Mouse (Mus musculus) CD4-positive, CD25-positive, alpha-beta regulatory T cell, adult 2 months (primary cell): ENCODE measurements around the gene Hebp1.

ENCODE experiments used
- DNase-seq: peaks from one replicate; pipeline ENCODE4 v3.0.0-alpha.2; 2012; ENCODE audit warnings: low read depth, low spot score

Gene Hebp1

DNA sequence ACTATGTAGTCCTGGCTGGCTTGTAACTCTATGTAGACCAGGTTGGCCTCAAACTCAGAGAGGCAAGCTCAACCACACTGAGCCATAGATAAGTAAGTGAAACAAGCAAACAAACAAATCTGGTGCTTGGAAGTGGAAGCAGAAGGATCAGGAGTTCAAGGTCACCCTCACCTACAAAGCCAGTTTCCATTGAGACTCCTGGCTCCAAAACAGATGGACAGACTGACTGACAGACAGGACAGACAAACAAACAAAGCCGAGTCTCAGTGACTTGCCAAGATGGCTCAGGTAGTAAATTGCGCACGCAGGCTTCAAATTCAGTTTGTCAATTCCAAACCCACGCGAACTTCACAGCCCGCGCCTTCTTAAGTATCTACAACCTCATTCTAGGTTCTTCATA lies 376 bp downstream of the Hebp1 start:
- no peak for DNase-seq

- DNase-seq, result no peak
Observed at GRCm38 (mm10) chr6:135196707-135197106, 1.1 kb downstream of the Hebp1 start.

- DNase-seq, result no peak
Observed at GRCm38 (mm10) chr6:135194907-135195306, 2.9 kb downstream of the Hebp1 start.

GRCm38 (mm10) chr6:135193733-135194132 lies 4.1 kb downstream of the Hebp1 start:
- DNase-seq, result no peak

- DNase-seq, result no peak
Observed at GRCm38 (mm10) chr6:135192993-135193392, 4.8 kb downstream of the Hebp1 start.

DNA sequence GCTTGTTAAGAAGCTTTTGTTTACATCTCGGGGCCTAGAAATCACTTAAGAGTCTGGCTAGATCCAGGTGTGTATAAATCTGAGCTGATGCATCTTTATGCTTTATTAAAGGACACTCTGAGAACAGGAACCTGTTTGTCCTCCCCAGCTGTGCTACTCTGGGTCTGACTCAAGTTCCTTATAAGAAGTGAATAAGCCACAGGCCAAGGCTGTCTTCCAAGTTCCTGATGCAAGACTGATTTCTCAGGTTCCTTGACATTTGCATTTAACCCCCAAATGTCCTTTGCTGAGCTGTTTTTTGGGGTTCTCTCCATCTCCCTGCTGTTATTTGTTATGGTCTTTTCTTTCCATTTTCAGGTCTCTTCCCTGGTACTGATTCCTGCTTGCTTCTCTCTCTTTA lies 5.9 kb downstream of the Hebp1 start:
- DNase-seq, result no peak

DNA sequence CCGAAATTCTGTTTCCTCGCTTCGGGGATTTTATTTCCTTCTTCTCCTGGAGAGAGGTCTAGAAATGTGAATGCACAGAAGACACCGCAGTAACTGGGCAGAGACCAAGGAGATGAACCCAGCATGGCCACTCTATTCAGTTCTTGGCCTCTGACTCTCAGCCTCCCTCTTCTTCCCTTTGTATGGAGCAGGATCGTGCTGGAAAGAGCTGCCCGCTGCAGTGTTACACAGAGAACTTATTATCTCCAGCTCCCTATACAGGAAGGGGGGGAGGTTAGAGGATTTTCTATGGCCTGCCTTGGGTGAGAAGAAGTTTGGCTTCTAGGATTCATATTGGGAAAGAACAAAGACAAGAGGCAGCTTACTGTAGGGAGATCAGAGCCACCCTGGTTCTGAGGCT lies 7.7 kb downstream of the Hebp1 start:
- DNase-seq, result no peak

DNA sequence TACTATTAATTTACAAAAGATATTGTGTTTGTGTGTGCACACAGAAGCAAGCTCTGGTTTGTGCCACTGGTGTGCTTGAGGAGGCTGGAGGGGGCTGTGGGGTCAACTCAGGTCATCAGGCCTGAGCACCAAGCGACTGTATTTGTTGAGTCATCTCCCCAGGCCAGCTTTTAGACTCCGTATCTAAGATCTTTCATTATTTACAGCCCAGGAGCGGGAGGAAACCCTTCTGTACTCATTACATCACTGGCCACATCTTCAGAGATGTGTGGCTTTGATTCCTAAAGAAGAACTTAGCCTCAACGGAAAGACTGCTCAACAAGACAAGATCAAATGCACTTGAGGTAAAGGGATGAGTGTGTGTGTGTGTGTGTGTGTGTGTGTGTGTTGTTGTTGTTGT lies 9.2 kb downstream of the Hebp1 start:
- no peak for DNase-seq

DNA sequence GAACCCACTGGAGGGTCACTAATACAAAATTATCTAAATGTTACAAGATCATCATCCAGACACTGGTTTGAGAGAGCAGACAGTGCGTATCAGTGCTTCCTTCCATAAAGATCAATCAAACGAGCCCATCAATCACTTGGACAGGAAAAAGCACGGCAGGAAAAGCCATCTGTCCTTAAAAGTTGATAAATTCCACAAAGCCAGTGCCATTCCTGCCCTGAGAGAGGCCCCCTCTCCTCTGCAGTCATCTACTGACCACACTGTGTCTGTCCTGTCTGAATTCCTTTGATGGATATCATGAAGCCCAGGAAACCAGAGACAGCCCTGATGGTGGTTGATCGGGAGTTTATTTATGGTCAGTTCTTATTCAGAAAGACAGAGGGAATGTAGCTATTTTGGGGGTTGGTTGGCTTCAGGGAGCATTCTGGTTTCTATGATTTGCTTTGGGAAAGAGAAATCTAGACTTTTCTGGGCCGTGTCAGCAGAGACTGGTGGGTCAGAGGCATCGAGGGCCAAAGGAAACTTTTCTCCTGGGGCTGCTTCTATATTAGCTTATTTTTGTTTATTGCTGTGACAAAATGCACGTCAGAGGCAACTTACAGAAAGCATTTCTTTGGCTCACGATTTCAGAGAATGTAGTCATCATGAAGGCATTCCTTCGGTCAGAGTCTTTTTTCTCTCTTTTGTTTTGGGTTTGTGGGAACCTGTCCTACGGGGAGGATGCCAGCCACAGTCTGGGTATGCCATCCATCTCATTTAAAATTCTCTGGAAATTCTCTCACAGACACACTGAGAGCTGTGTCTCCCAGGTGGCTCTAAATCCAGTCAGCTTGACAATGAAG lies 10.5 kb downstream of the Hebp1 start:
- no peak for DNase-seq

DNA sequence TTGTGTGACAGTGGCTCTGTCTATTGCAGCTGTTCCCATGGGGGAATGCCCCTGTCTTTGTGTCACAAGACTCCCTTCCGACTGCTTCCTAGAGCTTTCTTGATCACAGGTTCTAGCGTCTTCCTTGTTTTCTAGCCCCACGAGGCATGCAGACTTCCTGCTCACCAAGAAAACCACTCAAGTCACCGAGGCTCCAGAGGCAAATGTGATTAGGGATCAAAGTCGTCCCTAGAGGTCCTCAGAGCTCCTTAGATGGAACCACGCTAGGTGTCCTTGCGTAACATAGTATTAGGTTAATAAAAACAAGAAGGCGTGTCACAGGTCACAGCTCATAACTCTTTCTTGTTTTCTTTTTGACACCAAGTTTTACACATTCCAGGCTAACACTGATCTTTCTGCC lies 13.9 kb downstream of the Hebp1 start:
- DNase-seq, result no peak

DNA sequence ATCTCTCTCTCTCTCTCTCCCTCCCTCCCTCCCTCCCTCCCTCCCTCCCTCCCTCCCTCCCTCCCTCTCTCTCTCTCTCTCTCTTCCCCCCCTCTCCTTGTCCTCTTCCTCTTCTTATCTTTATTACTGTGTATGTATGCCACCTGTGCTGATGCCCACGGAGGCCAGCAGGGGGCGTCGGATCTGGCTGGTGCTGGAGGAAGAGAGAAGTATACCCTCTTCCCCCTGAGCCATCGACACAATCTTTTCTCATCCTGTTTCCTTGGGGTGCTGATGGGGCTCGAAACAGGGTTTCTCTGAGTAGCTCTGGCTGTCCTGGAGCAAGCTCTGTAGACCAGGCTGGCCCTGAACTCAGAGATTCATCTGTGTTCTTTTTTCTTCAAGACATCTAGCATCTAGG lies 14.9 kb downstream of the Hebp1 start:
- peak; percentile 11 for DNase-seq

GRCm38 (mm10) chr6:135178599-135178998 lies 19.2 kb downstream of the Hebp1 start:
- DNase-seq, result no peak

DNA sequence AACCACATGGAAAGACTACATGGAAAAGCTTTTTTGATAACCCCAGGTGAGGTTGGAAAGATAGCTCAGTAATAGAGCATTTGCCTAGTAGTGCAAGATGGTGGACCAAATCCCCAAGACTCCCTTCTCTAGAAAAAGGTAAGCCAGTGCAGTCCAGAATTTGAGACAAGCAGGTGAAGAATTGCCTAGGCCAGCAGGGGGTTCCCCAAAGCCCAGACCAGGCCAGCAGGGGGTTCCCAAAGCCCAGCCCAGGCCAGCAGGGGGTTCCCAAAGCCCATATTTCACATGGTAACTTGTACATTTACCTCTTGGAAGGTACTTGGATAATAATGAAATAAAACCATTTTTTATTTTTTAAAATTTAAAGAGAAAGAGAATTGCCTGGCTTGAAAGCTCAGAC lies 20.6 kb downstream of the Hebp1 start:
- no peak for DNase-seq

DNA sequence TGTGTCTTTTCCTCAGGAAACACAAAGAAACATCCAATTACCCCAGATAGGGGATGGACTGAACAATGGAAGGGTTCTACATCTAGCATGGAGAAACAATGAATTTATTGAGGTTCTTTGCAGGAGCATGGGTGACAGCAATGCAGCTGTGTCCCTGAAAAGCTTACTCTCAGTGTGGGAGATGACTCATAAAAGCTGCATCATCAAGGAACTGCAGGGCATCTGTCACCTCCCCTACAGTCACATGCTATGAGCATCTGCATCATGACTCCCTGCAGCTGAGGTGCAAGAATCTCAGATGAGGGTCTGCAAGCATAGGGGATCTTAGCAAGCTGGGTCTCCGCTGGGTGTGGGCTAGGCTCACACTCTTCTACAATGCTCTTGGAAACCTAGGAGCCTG lies 22.8 kb downstream of the Hebp1 start:
- no peak for DNase-seq

DNA sequence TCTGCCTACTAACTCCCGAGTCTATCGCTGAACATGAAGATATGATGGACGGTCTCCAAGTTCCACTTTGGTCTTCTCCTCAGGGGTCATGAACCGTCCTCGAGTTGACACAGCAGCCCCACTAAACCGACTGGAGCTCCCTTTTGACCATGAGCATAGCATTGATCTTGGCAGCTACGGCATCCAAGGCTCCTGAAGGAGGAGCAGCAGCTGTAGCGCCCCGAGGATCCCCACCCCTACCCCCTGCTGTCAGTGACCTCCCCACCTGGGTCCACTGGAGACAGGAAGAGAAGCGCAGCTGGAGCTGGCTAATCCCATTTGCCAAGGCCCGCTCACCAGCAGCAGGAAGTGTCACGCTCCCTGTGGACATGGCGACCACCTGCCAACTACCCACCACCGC lies 26.1 kb downstream of the Hebp1 start:
- DNase-seq, result no peak

DNA sequence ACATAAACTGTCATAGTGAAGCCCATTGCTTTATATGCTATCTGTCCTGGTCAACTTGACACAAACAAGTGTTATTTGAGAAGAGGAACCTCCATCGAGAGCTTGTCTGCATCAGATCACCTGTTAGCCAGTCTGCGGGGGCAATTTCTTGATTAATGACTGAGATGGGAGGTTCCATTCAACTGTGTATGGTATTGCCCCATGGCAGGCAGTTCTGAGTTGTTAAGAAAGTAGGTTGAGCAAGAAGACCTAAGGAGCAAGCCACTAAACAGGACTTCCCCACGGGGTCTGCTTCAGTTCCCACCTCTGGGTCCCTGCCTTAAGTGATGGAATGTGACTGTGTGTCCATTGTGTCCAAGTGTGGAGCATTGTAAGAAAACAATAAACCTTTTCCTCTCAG lies 28.6 kb downstream of the Hebp1 start:
- no peak for DNase-seq

DNA sequence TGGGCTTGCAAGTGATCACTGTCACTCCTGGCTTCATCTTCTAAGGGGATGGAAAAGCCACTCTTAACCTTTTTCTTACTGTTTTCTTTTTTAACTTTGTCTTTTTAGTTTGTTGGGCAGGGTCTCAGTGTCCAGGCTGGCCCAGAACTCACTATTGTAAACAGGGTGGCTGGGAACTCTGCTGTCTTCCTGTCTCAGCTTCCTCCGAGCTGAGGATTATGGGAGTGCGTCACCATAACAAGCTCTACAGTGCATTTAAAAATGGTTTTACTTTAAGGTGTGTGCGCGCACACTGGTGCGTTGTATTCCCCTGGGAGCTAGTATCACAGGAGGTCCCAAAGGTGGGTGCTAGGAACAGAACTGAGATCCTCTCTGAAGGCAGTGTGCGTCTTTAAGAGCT lies 29.4 kb downstream of the Hebp1 start:
- no peak for DNase-seq

DNA sequence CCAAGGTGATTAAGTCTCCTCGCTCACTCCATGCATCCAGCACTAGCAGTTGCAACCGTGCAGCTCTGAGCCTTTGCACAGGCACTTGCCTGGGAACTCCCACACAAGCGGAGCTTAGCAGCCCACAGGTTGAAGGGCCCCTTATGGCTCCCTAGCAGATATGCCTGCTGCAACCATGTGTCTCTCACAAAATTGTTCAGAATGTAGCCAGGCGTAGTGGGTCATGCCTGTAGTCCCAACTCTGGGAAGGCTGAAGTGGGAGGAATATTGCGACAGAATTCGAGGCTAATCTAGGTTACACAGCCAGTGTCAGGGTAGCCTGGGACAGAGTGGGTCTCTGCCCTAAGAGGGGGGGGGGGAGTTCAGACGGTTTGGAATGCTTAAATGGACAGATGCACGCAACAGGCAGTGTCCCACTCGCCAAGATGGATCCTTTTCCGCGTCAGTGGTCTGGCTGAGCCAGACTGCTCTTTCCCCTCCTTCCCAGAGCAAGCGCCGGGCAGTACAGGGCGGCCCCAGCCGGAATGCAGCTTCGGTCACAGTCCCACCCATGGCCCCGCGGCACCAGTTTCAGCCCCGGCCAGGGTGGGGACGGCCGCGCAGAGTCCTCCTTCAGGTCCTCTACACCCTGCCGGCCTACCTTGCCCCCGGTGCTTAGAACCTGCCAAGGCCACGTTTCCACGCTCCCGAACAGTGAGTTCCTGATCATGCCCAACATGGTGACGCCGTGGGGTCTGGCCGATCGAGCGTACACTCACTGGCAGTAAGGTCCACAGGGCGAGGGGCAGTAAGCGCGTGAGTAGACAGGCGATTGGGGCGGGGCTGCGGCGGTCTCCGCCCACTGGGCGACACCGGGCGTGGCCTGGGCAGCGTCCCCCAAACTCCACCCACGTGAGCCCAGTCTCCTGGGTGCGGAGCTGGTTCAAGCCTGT lies 30.2 kb downstream of the Hebp1 start:
- peak; percentile 56 for DNase-seq

DNA sequence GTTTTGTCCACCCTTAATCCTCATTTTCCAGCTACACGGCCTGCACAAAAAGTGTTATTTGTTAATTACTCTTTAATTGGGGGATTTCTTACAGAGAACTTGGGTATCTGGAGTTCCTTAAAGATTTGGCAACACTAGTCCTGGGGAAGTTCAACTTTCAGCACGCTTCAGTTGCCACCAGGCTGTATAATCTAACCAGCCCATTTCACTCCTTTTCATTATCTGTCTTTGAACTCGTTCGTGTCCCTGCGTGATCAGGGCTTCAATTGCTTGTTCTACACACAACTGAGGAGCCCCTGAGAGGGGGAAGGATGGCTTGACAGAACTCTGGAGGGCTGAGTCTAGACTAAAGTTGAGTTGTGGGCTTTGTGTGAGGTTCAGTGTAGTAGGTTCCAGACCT lies 31.1 kb downstream of the Hebp1 start:
- no peak for DNase-seq

DNA sequence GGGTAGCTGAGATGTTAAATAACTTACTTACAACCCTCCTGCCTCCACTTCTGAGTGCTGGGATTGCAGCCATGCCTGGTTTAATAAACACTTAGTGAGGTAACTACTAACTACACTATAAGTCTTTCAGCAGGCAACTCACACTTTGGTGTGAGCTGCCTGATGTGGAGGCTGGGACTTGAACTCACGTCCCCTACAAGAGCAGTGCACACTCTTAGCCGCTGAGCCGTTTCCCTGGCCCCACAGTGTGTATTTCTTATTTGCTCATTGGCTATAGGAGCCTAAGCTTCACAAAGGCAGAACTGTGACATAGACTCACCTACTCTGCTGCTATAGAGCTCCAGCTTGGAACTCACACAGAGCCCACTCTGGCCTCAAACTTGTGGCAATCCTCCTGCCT lies 31.6 kb downstream of the Hebp1 start:
- DNase-seq, result no peak

DNA sequence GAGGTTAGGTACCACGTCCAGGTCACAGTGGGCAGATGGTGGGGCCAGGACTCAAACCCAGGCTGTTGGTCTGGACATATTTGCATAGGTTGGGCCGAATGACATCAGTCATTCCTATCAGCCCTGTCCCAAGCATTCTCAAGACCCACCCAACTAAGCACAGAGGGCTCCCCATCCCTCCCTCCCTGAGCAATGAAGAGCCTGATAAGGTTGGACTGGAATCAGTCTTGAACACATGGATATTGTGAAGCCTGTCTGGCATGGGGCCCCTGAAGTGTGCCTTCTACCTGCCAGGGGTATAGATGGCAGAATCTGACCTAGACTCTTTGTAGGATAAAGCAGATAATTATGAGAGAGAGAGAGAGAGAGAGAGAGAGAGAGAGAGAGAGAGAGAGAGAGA lies 32.1 kb downstream of the Hebp1 start:
- no peak for DNase-seq

DNA sequence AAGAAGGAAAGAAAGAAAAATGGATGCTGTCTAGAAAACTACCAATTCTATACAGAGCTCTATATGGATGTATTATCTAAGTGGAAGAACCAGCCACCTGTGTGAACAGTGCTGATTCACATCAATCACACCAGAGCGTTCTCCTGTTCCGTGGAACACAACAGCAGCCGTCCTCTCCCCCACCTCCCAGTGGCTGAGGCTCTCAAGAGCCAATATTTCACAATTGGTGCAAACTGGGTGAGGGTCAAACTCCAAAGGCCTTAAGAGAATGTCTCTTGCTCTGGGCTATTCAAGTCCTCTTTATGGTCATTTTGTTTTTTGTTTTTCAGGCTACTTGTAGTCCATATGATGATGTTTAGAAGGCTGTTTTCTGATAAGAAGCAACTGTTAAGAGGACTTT lies 32.6 kb downstream of the Hebp1 start:
- DNase-seq, result no peak

- no peak for DNase-seq
Observed at GRCm38 (mm10) chr6:135162861-135163260, 35.0 kb downstream of the Hebp1 start.
